In genomic region chr6:48954946-48955345, GRCm38 (mm10) we compare ENCODE assay signal across 11 mouse cellular contexts. TPM values are rescaled to one million over a fixed set of nuclear protein-coding genes. Genes with fewer than 3 reads are reported as not detected.
DNase-seq lines count a peak whose midpoint lies in the region; ATAC-seq and TF ChIP-seq lines count a peak whose summit lies in the region.
"Had no signal": no experiment of that assay in that cellular context is flagged by ENCODE, and none has a peak within 500 bp of the region (broad histone marks: within the 10 kb centered on the region; RNA-seq: fewer than 3 reads in every experiment).

No protein-coding gene starts in this region.

- POLR2A ChIA-PET in Patski (lab: Charles Lee), result interaction anchor here (0.6 to 2.0 kb wide), 3 partner anchors 58 to 95 kb away, joined by 3 to 8 read pairs (median 3); no protein-coding TSS in a partner anchor

- no peak overlapping the region for H3K27ac ChIP-seq in forebrain, embryonic 14.5 days (ENCODE audit: low read depth, low read length)
- H3K27ac ChIP-seq in forebrain, embryonic 12.5 days, result no peak overlapping the region
- H3K27ac ChIP-seq in embryonic facial prominence, embryonic 10.5 days (replicated peaks), result no peak overlapping the region
- H3K27ac ChIP-seq in intestine, postnatal 0 days (ENCODE audit: low read depth, low read length), result no peak overlapping the region

- no peaks in the 10 kb centered on the region for H3K27me3 ChIP-seq in forebrain, embryonic 14.5 days (replicated peaks; ENCODE audit: control insufficient read depth, insufficient read depth, low read length)
- H3K27me3 ChIP-seq in forebrain, embryonic 12.5 days, result no peaks in the 10 kb centered on the region
- no peaks in the 10 kb centered on the region for H3K27me3 ChIP-seq in Patski
- no peaks in the 10 kb centered on the region for H3K27me3 ChIP-seq in embryonic facial prominence, embryonic 10.5 days (replicated peaks; ENCODE audit: low read depth, poor library complexity, severe bottlenecking)
- H3K27me3 ChIP-seq in intestine, postnatal 0 days (replicated peaks; ENCODE audit: control insufficient read depth, insufficient read depth, low read length), result no peaks in the 10 kb centered on the region

- H3K4me2 ChIP-seq in forebrain, embryonic 14.5 days (ENCODE audit: low read length), result no peak overlapping the region
- H3K4me2 ChIP-seq in forebrain, embryonic 12.5 days, result no peak overlapping the region
- H3K4me2 ChIP-seq in intestine, postnatal 0 days (replicated peaks; ENCODE audit: low read depth), result no peak overlapping the region

- H3K4me3 ChIP-seq in forebrain, embryonic 14.5 days (ENCODE audit: low read depth, low read length), result no peak overlapping the region
- H3K4me3 ChIP-seq in forebrain, embryonic 12.5 days (replicated peaks), result no peak overlapping the region
- H3K4me3 ChIP-seq in embryonic facial prominence, embryonic 10.5 days, result no peak overlapping the region
- no peak overlapping the region for H3K4me3 ChIP-seq in intestine, postnatal 0 days (ENCODE audit: low read depth, low read length)
- H3K4me3 ChIP-seq: myocyte had no signal

- TF ChIP-seq CTCF in Patski (IDR thresholded peaks at IDR 0.05), result peak; percentile 87
- peak; percentile 89 for TF ChIP-seq CTCF in intestine, postnatal 0 days (IDR thresholded peaks at IDR 0.05; ENCODE audit: low read depth)

- in situ Hi-C loops in Patski (cut with MboI; ENCODE audit: low pct_unique_long_range_greater_than_20kb), result loop anchor here (5.0 kb wide), 1 partner anchor 93 kb away; no protein-coding TSS in a partner anchor

- CTCF ChIA-PET in Patski (lab: Charles Lee), result interaction anchor here (0.8 to 9.4 kb wide), 7 partner anchors 21 to 181 kb away, joined by 3 to 124 read pairs (median 3); partner anchors contain the start of genes Tmem176a and Tmem176b

- H3K36me3 ChIP-seq in forebrain, embryonic 14.5 days (ENCODE audit: control insufficient read depth, insufficient read depth, low read length), result no peaks in the 10 kb centered on the region
- H3K36me3 ChIP-seq in forebrain, embryonic 12.5 days (replicated peaks), result no peaks in the 10 kb centered on the region
- H3K36me3 ChIP-seq in embryonic facial prominence, embryonic 10.5 days (replicated peaks), result no peaks in the 10 kb centered on the region
- no peaks in the 10 kb centered on the region for H3K36me3 ChIP-seq in intestine, postnatal 0 days (ENCODE audit: control insufficient read depth, insufficient read depth)

- DNase-seq in forebrain, embryonic 14.5 days (ENCODE audit: low spot score), result peak; percentile 69
- DNase-seq in Patski (ENCODE audit: low read depth, low spot score), result peak; percentile 35
- peak; percentile 45 for DNase-seq in embryonic facial prominence, embryonic 10.5 days (ENCODE audit: low spot score)
- DNase-seq in left cerebral cortex, adult 18-20 months (ENCODE audit: low spot score in 2 of 2), result peak; percentile 40 to 45
- DNase-seq in mesoderm, embryonic 11.5 days (ENCODE audit: low read depth, low spot score), result peak; percentile 56
- peak; percentile 29 for DNase-seq in thymus, postnatal 25 days

- H3K9ac ChIP-seq in forebrain, embryonic 14.5 days (ENCODE audit: low read length), result no peak overlapping the region
- H3K9ac ChIP-seq in forebrain, embryonic 12.5 days, result no peak overlapping the region
- H3K9ac ChIP-seq in intestine, postnatal 0 days (ENCODE audit: low read depth, low read length), result no peak overlapping the region

- no peak for ATAC-seq in forebrain, embryonic 14.5 days
- ATAC-seq in forebrain, embryonic 12.5 days (ENCODE audit: low FRiP score), result no peak
- ATAC-seq in Patski, result peak; percentile 62
- 0 out of 2 replicates have a peak, but pooled peaks have one; percentile 41 for ATAC-seq in intestine, postnatal 0 days

- no peaks in the 10 kb centered on the region for H3K4me1 ChIP-seq in forebrain, embryonic 14.5 days (ENCODE audit: control insufficient read depth, insufficient read depth, low read length)
- H3K4me1 ChIP-seq in forebrain, embryonic 12.5 days, result no peaks in the 10 kb centered on the region
- no peaks in the 10 kb centered on the region for H3K4me1 ChIP-seq in embryonic facial prominence, embryonic 10.5 days
- no peaks in the 10 kb centered on the region for H3K4me1 ChIP-seq in intestine, postnatal 0 days (replicated peaks; ENCODE audit: control insufficient read depth, insufficient read depth, low read length)

- H3K9me3 ChIP-seq in forebrain, embryonic 14.5 days (replicated peaks; ENCODE audit: control insufficient read depth, low read length), result no peaks in the 10 kb centered on the region
- H3K9me3 ChIP-seq in forebrain, embryonic 12.5 days, result no peaks in the 10 kb centered on the region
- no peaks in the 10 kb centered on the region for H3K9me3 ChIP-seq in embryonic facial prominence, embryonic 10.5 days
- H3K9me3 ChIP-seq in intestine, postnatal 0 days (ENCODE audit: control insufficient read depth), result no peaks in the 10 kb centered on the region

- WGBS in forebrain, embryonic 14.5 days, result 75% methylated on average over 1 of the region's 1 CpGs
- WGBS in forebrain, embryonic 12.5 days, result 54% methylated on average over 1 of the region's 1 CpGs
- 55% methylated on average over 1 of the region's 1 CpGs for WGBS in embryonic facial prominence, embryonic 10.5 days
- WGBS in intestine, postnatal 0 days, result 34% methylated on average over 1 of the region's 1 CpGs

RNA-seq across cellular contexts. Expression of gene Doxl2, which starts 19.8 kb away (rescaled TPM):
- polyA plus RNA-seq in forebrain, embryonic 14.5 days (2014; fragmentation: Nextera tagmentation; extraction: Ambion mirVana), result not detected in 2 replicates
- not detected in 2 replicates for polyA plus RNA-seq in forebrain, embryonic 12.5 days (2016; fragmentation: Nextera tagmentation; extraction: Ambion mirVana)
- not detected for polyA plus RNA-seq in Patski (2021)
- polyA plus RNA-seq in embryonic facial prominence, embryonic 10.5 days (2016; fragmentation: Nextera tagmentation; extraction: Ambion mirVana), result not detected in 2 replicates
- not detected in 2 replicates for polyA plus RNA-seq in intestine, postnatal 0 days (2015; fragmentation: Nextera tagmentation; extraction: Ambion mirVana)
- total RNA-seq in left cerebral cortex, adult 18-20 months (2021), result not detected
- total RNA-seq: gastrocnemius, postnatal 4 days had no signal
- polyA plus RNA-seq: myocyte had no signal

RNA-seq across cellular contexts. Expression of gene 1600015I10Rik, which starts 25.3 kb away (rescaled TPM):
- not detected in 2 replicates for polyA plus RNA-seq in forebrain, embryonic 14.5 days (2014; fragmentation: Nextera tagmentation; extraction: Ambion mirVana)
- not detected in 2 replicates for polyA plus RNA-seq in forebrain, embryonic 12.5 days (2016; fragmentation: Nextera tagmentation; extraction: Ambion mirVana)
- polyA plus RNA-seq in Patski (2021), result not detected
- not detected in 2 replicates for polyA plus RNA-seq in embryonic facial prominence, embryonic 10.5 days (2016; fragmentation: Nextera tagmentation; extraction: Ambion mirVana)
- polyA plus RNA-seq in intestine, postnatal 0 days (2015; fragmentation: Nextera tagmentation; extraction: Ambion mirVana), result not detected in 2 replicates
- not detected for total RNA-seq in left cerebral cortex, adult 18-20 months (2021)
- total RNA-seq: ES-E14; gastrocnemius, postnatal 4 days had no signal
- polyA plus RNA-seq: myocyte had no signal

RNA-seq across cellular contexts. Expression of gene Svs1, which starts 31.7 kb away (rescaled TPM):
- not detected in 2 replicates for polyA plus RNA-seq in forebrain, embryonic 14.5 days (2014; fragmentation: Nextera tagmentation; extraction: Ambion mirVana)
- polyA plus RNA-seq in forebrain, embryonic 12.5 days (2016; fragmentation: Nextera tagmentation; extraction: Ambion mirVana), result not detected in 2 replicates
- polyA plus RNA-seq in Patski (2021), result not detected
- polyA plus RNA-seq in embryonic facial prominence, embryonic 10.5 days (2016; fragmentation: Nextera tagmentation; extraction: Ambion mirVana), result not detected in 2 replicates
- not detected in 2 replicates for polyA plus RNA-seq in intestine, postnatal 0 days (2015; fragmentation: Nextera tagmentation; extraction: Ambion mirVana)
- not detected for total RNA-seq in left cerebral cortex, adult 18-20 months (2021)
- total RNA-seq: ES-E14; gastrocnemius, postnatal 4 days had no signal
- polyA plus RNA-seq: myocyte had no signal

Comparison
In these comparisons a context has a peak if more than half of its experiments do, and no peak if none do; other contexts are left out.
1. ATAC-seq: peak in Patski (single experiment) and intestine, postnatal 0 days (single experiment); none in forebrain, embryonic 14.5 days (single experiment) and forebrain, embryonic 12.5 days (single experiment).
2. Peak in every context shown above with its lines, with median percentiles within 50 percentile points of each other: DNase-seq.